Mouse (Mus musculus): ENCODE measurements around the gene Vps37c. TPM values are rescaled to one million over a fixed set of nuclear protein-coding genes. Genes with fewer than 3 reads are reported as not detected.

The Vps37c gene
- total RNA-seq, 1 experiment from 2014 or later, result 25.6 TPM

DNA sequence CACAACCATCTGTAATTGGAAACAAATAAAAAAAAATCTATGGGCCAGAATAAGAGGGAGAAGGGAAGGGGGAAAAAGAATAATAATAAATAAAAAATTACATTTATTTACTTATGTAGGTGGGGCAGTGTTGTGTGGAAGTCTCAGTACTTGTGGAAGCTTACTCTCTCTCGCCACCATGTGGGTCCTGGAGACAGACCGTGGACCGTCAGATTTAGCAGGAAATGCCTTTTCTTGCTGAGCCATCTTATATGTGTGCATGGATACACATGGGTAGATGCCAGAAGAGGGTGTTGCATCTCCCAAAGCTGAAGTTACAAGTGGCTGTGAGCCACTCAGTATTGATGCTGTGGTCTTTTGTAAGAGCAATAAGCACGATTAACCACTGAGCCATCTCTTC lies 7.0 kb upstream of the Vps37c start:
- no peak for ATAC-seq (ENCODE audit: extremely low read depth, insufficient number of reproducible peaks, low FRiP score, poor library complexity, severe bottlenecking)

DNA sequence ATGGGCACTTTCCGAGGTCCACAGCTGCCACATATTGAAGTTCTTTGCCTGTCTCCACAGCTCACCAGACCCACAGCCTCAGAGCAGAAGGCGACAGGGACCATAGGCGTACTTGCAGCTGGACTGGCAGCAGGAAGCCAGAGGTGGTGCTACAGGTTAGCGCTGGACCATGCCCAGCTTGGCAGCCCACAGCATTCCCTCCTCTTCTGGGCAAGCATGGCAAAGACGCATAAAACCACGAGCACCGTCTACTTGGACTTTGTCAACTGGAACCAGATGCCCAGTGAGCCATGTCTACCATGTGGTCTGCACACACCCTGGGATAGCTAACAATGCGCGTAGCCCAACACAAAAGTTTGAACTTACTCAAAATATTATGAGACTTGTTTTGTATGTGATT lies 3.5 kb upstream of the Vps37c start:
- ATAC-seq (ENCODE audit: extremely low read depth, insufficient number of reproducible peaks, low FRiP score, poor library complexity, severe bottlenecking), result no peak

DNA sequence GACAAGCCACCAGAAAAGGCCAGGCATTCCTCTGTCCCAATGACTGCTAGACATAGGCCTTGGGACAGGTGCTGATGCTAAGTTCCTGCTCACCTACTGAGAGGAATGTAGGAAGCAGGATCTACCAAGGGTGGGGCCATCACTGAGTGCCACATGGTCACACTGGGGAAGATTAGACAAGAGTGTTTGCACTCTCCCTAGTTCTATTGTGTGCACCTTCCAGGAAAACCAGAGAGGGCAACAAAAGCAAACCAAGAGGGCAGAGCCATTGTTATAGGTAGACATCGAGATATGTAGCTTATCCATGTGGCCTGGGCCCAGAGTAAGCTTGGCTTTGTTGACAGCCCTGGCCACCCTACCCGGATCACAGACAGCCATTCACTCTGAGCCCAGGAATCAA lies 2.8 kb upstream of the Vps37c start:
- no peak for ATAC-seq (ENCODE audit: extremely low read depth, insufficient number of reproducible peaks, low FRiP score, poor library complexity, severe bottlenecking)

DNA sequence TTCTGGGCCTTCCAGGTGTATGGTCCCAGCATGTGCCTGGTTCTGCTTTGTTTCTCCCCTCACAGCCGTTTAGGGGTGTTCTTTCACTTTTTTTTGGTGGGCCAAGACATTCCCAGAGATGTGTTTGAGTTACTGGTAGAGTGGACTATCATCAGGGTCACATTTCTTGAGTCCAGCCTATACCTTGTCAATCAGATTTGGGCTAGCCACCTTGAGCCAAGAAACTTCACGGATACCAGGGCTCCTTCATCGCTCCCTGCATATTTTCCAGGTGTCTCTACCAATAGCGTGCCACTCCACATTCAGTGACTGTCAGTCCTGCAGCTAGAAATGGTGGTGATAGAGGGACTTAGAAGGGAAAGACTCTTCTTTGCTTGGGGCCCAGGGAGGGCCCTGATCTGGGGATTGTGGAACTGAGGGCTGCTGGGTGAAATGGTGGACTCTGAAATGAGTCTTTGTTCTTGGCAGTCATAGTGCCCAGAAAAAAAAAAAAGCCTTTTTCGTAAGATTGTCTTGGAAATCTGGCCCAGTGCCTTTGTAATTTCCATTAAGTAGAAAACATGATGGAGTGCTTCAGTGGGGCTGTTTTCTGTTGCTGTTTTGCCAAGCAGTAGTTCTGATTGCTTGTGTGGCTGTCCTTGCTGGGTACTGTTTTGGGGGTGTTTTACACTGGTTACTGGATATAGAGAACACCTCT lies 1.1 kb downstream of the Vps37c start:
- no peak for ATAC-seq (ENCODE audit: extremely low read depth, insufficient number of reproducible peaks, low FRiP score, poor library complexity, severe bottlenecking)

DNA sequence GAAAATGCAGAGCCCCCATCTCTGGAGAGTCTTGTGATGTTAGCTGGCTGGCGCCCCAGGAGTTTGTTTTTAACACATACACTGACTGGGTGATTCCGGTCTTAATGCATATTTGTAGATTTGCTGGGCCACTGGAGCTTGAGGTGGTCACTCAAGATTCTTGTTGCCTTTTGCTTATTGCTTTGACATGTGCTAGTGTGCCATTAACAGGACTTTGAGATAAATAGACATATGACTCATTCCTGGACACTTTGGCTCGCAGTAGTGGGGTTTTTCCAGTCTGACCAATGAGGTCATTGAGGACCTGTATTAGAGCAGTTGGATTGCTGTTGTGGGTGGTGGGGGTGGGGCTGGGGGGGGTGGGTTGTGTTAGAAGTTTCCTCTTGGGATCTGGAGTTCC lies 1.8 kb downstream of the Vps37c start:
- ATAC-seq (ENCODE audit: extremely low read depth, insufficient number of reproducible peaks, low FRiP score, poor library complexity, severe bottlenecking), result no peak

DNA sequence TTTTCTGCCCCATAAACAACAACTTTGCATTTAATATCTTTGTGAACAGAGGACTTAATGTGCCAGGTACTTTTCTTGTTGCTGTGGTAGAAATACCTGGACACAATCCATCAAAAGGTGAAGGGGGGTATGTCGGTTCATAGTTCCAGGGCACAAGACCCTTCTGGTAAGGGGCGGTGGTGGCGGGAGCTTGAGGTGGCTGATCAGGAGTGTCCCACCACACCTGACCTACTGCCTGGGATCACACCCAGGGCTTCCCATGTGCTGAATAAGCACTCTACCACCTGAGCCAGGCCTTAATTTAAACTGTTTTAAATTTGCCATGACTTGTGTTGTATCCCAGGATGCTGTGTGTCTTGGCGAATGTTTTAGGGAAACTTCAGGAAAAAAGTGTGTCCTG lies 2.6 kb downstream of the Vps37c start:
- no peak for ATAC-seq (ENCODE audit: extremely low read depth, insufficient number of reproducible peaks, low FRiP score, poor library complexity, severe bottlenecking)

DNA sequence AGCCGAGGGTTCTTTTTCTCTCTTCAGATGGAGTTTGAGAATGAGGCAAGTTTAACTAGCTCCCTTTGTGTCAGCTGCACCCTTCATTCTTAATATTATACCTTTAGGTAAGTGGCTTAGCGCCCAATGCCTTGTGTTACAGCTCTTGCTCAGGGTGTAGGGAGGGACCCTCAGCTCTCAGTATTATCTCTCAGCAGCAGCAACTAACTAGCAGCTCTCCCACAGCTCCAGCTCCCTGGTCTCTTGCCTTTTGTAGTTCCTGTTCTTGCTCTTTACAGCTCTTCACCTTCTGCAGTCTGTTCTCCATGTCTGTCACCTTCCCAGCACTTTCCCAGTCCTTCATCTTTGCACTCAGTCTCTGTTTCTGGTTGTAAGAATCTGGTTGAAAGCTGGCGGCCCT lies 3.1 kb downstream of the Vps37c start:
- no peak for ATAC-seq (ENCODE audit: extremely low read depth, insufficient number of reproducible peaks, low FRiP score, poor library complexity, severe bottlenecking)

DNA sequence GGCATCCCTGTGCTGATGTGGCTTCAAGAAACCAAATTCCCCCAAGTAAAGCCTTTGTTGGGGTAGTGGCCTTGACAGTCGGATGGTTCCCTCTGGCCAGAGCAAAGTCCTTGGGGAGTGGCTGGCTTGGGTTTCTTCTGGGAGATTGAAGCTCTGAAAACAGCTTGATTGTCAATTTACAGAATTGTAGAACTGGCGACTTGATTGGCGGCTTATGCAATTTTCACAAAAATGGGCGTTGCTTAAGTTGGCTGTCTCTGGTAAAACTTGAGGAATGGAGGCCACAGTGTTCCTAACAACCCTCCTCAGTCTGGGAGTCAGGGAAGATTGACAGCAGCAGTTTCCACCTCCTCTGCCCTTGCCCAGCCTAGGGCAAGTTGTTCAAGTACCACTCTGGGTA lies 3.8 kb downstream of the Vps37c start:
- no peak for ATAC-seq (ENCODE audit: extremely low read depth, insufficient number of reproducible peaks, low FRiP score, poor library complexity, severe bottlenecking)

DNA sequence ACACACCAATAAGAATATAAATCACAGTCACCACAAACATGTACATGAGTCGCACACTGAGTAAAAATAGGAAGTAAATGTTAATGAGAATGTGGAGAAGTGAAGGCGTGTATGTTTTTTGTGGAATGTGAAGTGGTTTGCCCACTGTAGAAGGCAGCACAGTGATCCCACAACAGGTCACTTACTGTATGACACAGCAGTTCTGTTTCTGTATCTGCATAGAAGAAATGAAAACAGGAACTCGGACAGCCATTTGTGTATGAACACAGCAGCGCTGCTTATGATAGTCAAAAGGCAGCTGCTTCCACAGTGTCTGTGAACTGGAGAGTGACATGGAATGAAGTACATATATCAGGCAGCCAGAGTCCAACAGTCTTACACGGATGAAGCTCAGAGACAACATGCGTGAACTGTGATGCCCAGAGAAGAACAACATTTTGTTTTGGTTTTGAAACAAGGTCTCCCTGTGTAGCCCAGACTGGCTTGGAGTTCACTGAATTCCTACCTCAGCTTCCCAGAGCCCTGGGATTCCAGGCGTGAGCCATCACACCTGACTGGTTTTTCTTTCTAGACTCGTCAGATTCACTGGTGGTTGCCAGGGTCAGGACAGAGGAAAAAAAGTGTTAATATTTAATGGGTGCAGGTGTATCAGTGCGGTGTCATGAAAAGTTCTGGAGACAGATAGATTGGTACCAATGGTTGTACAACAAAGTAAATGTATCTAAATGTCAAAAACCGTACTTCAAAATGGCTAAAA lies 5.6 kb downstream of the Vps37c start:
- peak; percentile 68 for ATAC-seq (ENCODE audit: extremely low read depth, insufficient number of reproducible peaks, low FRiP score, poor library complexity, severe bottlenecking)

DNA sequence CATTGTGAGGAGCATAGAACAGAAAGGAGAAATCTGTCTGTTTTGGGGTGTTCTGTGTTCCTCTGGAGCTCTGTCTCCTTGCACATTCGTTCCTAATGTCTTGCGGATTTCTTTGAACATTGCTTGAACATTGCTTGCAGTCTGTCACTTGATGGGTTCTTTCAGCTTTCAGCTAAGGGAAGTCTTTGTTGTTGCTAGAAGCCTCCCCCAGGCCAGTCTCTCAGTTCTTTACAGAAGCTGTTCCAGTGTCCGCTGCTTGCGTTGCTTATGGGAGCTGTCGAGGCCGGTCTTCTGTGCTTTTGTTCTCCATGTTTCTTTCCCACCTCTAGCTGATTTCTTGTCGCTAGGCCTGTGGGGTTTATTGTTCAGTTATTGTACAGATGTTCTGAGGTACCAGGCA lies 7.3 kb downstream of the Vps37c start:
- no peak for ATAC-seq (ENCODE audit: extremely low read depth, insufficient number of reproducible peaks, low FRiP score, poor library complexity, severe bottlenecking)

DNA sequence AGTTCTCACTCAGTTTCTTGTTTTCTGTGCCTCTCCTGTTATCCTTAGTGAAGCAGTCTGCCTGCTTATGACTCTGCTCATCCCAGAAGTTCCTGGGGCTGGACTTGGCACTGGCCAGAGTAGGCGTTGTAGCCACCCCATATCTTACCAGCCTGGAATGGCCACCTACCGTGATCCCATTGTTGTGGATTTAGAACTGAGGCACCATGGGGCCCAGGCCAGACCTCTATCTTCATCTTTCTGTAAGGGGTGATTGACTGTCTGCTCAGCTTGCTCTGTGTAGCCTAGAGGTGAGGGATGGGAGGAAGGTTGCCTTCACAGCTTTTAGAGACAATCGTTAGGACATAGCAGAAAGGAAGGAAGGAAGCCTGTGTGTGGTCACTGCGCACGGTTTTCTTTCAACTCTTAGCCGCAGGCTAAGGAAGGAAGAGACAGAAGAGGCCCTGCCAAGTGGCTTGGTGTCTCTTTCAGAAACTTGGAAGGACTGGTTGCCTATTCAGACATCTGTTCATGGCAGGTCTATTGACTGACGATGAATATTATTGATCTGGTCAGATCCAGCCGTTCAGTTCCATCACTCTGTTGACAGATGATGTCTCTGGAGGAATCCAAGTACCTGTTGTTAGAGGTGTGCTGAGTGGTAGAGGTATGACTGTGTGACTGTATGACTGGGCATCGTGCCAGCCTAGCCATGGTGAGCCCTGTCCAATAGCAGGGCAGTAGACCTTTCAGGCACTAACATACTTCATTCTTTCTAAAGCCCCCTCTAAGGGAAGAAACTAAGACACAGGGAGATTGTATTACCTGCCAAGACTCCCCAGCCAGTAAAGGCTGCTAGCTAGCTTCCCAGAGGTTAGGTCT lies 9.8 kb downstream of the Vps37c start:
- no peak for ATAC-seq (ENCODE audit: extremely low read depth, insufficient number of reproducible peaks, low FRiP score, poor library complexity, severe bottlenecking)

DNA sequence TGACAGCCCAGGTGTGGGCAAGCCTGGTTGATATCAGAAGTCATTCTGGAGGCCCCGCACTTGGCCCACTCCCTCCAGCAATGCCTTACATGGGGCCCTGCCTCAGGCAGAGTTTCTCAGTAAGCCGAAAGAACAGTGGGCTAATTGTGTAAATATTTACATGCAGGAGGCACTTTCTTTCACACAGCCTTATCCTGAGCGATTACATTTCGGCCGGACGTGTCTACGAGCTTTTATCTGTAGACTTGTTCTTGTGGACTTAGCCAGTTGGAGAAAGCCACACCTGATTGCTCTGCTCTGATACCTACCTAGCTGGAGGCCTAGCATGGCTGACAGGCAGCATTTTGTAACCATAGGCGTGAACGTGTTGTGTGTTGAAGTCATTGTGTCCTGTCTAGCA lies 11.3 kb downstream of the Vps37c start:
- ATAC-seq (ENCODE audit: extremely low read depth, insufficient number of reproducible peaks, low FRiP score, poor library complexity, severe bottlenecking), result no peak

DNA sequence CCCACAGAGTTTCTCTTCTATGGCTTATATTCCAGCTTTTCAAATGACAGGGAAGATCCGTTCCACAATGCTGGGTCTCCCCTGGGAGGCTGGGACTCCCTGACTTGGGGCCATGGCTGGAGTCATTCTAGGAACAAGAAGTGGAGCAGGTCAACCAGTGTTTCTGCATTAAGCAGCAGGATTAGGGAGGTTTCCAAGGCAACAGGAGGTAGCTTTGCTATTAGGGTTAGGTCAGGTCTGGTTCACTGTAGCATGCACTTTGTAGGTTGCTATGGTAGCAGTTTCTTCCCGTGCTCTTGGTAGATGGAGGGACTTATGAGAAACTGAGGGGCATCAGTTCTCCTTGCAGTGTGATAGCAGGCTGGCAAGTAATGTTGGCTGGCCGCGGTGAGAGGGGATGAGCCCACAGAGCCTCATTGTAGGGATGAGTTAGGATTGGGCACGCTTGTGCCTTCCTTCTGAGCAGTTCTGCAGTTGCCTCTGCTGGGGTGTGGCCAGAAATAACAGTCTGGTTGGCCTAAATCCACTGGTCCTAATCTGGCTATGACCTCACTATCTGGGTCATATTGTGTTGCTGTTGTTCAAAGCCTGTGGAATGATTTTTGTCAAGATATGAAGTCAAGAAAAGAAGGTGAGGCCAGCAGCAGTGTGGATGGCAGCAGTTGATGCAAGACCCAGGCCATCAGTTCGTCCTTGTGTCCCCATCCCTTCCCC lies 12.6 kb downstream of the Vps37c start:
- no peak for ATAC-seq (ENCODE audit: extremely low read depth, insufficient number of reproducible peaks, low FRiP score, poor library complexity, severe bottlenecking)

DNA sequence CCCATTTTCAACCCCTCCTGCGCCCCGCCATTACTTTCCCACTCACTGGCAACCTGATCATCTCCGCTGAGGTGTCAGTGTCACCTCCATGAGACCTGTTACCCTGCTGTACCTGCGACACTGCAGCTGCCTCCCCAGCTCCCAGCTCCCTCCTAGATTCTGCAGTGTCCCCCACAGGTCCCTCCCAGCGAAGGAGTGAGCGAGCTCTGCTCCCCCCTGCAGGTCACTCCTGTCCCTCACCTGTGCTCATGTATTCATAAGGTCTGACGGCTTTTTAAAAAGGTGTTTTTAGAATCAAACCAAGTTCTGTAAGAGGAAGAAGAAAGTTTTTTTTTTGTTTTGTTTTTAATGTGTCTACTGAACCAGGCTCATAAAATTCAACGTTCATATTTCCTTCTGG lies 13.6 kb downstream of the Vps37c start:
- no peak for ATAC-seq (ENCODE audit: extremely low read depth, insufficient number of reproducible peaks, low FRiP score, poor library complexity, severe bottlenecking)

DNA sequence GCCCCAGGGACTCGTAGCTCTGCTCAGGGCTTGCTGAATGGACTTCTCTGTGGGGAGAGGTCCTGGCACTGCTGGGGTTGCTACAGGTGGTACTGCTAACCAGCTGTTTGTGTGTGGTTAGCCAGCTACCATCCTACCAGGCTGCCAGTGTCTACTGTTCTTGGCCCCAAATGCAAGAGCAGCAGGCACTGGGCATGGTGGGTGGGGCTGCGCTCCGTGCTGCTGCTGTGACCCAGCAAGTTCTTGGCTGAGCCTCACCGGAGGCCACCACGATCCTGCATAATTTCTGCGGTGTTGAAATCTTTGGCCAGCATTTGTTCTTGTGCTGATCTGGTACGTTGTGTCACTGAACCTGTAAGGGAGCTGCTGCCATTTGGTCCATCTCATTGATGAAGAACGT lies 14.9 kb downstream of the Vps37c start:
- no peak for ATAC-seq (ENCODE audit: extremely low read depth, insufficient number of reproducible peaks, low FRiP score, poor library complexity, severe bottlenecking)

DNA sequence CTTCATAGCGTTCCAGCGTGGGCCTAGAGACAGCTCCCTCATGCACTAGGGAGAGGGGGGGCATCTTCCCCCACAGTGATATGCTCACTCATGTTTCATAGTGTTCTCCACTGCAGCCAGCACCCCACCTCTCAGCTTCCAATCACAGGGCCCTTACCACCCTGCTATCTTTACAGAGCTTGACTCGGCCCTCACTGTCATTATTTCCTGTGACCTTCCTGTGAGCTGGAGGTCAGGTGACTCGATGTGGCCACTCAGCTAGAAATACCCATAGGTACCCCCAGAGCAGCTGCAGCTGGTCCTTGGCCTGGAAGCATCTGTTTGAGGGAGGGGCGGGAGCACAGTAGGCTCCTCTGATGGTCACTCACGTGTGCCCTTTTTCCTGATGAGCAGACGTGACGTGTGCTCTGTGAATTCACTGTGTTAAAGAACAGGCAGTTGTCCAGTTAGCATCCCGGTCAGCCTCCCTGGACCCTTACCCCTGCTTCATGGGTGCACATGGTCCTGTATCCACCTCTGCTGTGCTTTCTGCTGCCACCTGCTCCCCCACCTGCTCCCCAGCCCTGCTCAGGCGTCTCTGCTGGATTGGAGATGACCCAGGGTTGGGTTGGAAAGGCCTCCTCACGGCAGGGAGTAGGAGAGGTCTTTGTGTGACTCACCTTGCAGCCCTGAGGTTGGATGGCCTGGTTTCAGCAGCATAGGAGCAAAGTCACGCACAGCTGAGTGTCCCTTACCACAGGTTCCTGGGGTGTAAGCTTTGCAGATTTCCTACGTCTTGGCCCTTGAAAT lies 18.7 kb downstream of the Vps37c start:
- no peak for ATAC-seq (ENCODE audit: extremely low read depth, insufficient number of reproducible peaks, low FRiP score, poor library complexity, severe bottlenecking)

DNA sequence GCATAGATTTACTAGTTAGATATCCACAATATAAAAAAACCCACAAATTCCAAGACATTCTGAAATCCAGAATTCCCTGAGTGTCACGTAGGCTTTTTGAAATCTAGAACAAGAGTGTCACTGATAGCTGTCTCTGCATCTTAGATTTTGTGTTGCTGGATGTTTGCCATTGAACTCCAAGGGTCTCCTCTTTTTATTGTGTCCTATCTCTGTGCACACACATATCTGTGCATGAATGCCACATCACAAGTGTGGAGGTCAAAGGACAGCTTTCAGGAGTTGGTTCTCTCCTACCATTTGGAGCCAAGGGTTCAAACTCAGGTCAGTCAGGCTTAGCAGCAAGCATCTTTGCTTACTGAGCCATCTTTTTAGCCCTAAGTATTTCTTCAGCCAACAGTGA lies 19.3 kb downstream of the Vps37c start:
- no peak for ATAC-seq (ENCODE audit: extremely low read depth, insufficient number of reproducible peaks, low FRiP score, poor library complexity, severe bottlenecking)

DNA sequence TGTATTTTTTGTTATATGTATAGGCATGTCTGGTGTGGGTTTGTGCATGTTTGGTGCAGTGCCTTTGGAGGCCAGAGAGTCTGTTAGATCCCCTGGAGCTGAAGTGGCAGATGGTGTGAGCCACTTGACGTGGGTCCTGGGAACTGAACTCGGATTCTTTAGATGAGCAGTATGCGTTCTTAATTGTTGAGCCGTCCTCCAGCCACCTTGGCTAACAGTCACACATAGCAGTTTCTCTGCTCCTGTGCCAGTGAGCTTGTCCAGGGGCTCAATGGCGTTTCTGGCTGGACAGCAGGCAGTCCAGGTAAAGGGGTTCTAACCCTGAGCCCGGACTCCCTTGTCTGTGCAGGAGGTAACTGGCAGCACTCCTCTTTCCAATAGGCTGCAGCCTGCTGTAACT lies 20.4 kb downstream of the Vps37c start:
- ATAC-seq (ENCODE audit: extremely low read depth, insufficient number of reproducible peaks, low FRiP score, poor library complexity, severe bottlenecking), result no peak
